Mouse (Mus musculus) macrophage (primary cell): ENCODE results near the gene Spaar. TPM values are rescaled to one million over a fixed set of nuclear protein-coding genes. Genes with fewer than 3 reads are reported as not detected.
"Not testable (repeated sequence)": the region's sequence is repeated elsewhere in the genome, so short reads cannot be mapped to it uniquely, and the experiment has no call there.

Experiments used
- H3K27ac ChIP-seq: fragments of 350-480 bp; formaldehyde crosslinking; 2 replicates; pipeline ENCODE4 v1.9.0; 2021
- H3K36me3 ChIP-seq: fragments of 350-480 bp; formaldehyde crosslinking; 2 replicates; pipeline ENCODE4 v1.9.0; 2021; ENCODE audit errors: inconsistent target
- H3K4me3 ChIP-seq: fragments of 350-480 bp; formaldehyde crosslinking; 2 replicates; pipeline ENCODE4 v1.9.0; 2021; ENCODE audit errors: inconsistent target
- H3K79me2 ChIP-seq: fragments of 350-480 bp; formaldehyde crosslinking; 2 replicates; pipeline ENCODE4 v1.9.0; 2021; ENCODE audit errors: inconsistent target
- WGBS: methylation state at CpG from one replicate; pipeline ENCODE4 v1.1.7; 2026; ENCODE audit warnings: inconsistent platforms; ENCODE audit not compliant: missing documents; 5-methylcytosine and 5-hydroxymethylcytosine counted together
- polyA plus RNA-seq: library from polyadenylated mRNA; stranded (reverse); fragments of 250-400 nt; gene quantifications from 3 replicates; pipeline ENCODE4 v1.2.4, GENCODE M21; 2018; ENCODE audit warnings: inconsistent platforms

Spaar gene
- polyA plus RNA-seq, 1 experiment from 2014 or later = not detected

DNA sequence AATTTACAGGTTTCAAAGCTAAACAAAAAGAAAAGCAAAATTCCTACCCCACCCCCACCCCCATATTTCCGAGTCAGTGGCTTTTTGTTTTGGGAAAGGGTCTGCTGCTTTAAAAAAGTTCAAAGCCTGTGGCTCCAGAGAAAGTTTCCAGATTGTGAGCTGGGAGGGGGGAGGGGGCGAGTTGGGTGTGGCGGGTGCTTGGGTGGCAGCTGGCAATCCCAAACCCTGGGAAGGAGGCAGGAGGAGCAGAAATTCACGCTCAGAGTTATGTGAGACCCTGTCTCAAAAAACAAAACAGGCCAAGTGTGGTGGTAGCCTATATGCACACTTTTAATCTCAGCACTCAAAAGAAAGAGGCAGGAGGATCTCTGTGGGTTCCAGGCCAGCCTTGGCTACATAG lies 12.8 kb downstream of the Spaar start:
- Histone ChIP-seq H3K27ac (no peak overlapping the region), H3K4me3 (no peak overlapping the region), H3K79me2 (no peaks in the 10 kb centered on the region), H3K36me3 (no peaks in the 10 kb centered on the region)
- 100% methylated on average over 3 of the region's 4 CpGs for WGBS

DNA sequence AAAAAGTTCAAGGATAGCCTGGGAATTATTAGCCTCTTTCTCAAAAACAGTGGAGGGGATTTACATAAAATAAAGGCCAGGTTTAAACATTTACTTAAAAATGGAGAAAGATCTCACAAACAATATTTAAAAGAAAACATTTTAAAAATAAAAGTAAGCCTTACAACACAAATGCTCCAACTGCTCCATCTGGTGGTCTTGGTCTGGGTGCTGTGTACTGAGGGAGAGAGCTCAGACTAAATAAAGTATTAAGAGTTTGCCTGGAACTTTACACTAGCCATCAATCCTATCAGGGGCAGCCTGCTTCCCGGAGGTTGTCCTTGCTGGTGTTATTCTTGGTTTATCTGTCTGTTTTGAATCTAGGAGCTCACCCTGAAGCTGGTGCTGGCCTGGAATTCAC lies 13.3 kb downstream of the Spaar start:
- no peak overlapping the region for H3K4me3 ChIP-seq
- H3K79me2 ChIP-seq = no peaks in the 10 kb centered on the region
- WGBS = 75% methylated on average over 1 of the region's 1 CpGs
- no peak overlapping the region for H3K27ac ChIP-seq
- H3K36me3 ChIP-seq = no peaks in the 10 kb centered on the region

GRCm38 (mm10) chr4:43745187-43745586 lies 15.4 kb downstream of the Spaar start:
- no peaks in the 10 kb centered on the region for H3K36me3 ChIP-seq
- H3K27ac ChIP-seq = no peak overlapping the region
- H3K4me3 ChIP-seq = no peak overlapping the region
- WGBS = 4% methylated on average over 6 of the region's 6 CpGs
- H3K79me2 ChIP-seq = no peaks in the 10 kb centered on the region

GRCm38 (mm10) chr4:43757213-43757612 lies 27.4 kb downstream of the Spaar start:
- peak overlapping the region; percentile 91 for H3K27ac ChIP-seq
- no peak overlapping the region for H3K4me3 ChIP-seq
- WGBS = 14% methylated on average over 6 of the region's 6 CpGs
- H3K36me3 ChIP-seq = no peaks in the 10 kb centered on the region
- no peaks in the 10 kb centered on the region for H3K79me2 ChIP-seq

GRCm38 (mm10) chr4:43759571-43760418 lies 30.0 kb downstream of the Spaar start:
- Histone ChIP-seq H3K27ac (no peak overlapping the region), H3K79me2 (no peaks in the 10 kb centered on the region)
- WGBS = 89% methylated on average over 21 of the region's 21 CpGs

DNA sequence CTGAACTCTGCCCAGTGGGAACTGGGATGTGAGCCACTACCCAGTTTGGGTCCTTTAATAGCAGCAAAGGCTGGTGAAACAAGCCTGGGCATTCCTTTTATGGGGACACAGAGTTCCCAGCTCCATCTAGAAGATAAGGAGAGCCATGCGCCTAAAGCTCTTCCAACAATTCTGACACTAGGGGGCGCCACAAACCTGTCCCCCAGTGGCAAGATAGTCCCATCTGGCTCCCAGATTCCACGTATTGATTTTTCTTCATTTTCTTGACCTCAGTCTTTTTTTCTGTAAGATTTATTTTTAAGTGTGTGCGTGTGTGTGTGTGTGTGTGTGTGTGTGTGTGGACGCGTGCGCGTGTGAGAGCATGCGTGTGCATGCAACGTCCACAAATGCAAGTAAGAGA lies 30.6 kb downstream of the Spaar start:
- H3K36me3 ChIP-seq = no peaks in the 10 kb centered on the region
- 74% methylated on average over 8 of the region's 10 CpGs for WGBS
- H3K79me2 ChIP-seq = no peaks in the 10 kb centered on the region
- H3K27ac ChIP-seq = no peak overlapping the region
- H3K4me3 ChIP-seq = no peak overlapping the region

More at GRCm38 (mm10) chr4:43759571-43760418, 30.0 kb downstream of the Spaar start:
- Histone ChIP-seq H3K4me3 (no peak overlapping the region), H3K36me3 (no peaks in the 10 kb centered on the region)

DNA sequence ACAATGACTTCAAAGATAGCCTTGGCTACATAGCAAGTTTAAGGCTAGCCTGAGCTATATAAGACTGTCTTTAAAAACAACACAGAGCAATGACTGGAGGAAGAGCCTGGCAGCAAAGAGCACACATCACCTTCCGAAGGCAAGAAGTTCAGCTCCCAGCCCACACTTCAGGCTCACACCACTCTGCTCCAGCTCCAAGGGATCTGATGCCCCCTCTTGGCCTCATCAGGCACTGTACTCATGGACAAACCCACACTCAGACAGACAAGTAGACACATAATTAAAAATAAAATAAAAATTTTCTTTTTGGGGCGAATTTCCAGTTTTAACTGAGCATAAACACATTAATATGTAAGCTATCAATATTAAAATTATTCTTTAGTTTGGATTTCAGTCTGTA lies 31.5 kb downstream of the Spaar start:
- Histone ChIP-seq H3K4me3 (no peak overlapping the region), H3K79me2 (no peaks in the 10 kb centered on the region), H3K27ac (no peak overlapping the region), H3K36me3 (no peaks in the 10 kb centered on the region)
- WGBS = 73% methylated on average over 2 of the region's 2 CpGs

DNA sequence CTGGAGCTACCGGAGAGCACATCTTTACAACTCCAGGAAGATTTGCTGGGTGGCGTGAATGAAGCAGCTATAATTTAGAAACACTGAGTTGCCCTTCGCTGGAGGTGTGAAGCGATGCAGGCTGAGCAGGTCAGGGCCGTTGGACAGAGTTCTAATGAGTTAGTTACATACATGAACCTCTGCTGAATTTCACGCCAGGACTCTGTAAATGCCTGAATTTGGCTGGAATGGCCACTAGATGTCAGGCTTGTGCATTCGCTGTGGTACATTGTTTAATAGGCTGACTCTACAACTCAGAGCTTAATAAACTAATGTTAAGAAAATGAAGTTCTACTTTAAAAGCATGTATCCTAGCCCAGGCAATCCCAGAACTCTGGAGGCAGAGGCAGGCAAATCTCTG lies 33.6 kb downstream of the Spaar start:
- 21% methylated on average over 7 of the region's 7 CpGs for WGBS
- Histone ChIP-seq H3K79me2 (no peaks in the 10 kb centered on the region), H3K27ac (no peak overlapping the region), H3K4me3 (no peak overlapping the region), H3K36me3 (no peaks in the 10 kb centered on the region)

DNA sequence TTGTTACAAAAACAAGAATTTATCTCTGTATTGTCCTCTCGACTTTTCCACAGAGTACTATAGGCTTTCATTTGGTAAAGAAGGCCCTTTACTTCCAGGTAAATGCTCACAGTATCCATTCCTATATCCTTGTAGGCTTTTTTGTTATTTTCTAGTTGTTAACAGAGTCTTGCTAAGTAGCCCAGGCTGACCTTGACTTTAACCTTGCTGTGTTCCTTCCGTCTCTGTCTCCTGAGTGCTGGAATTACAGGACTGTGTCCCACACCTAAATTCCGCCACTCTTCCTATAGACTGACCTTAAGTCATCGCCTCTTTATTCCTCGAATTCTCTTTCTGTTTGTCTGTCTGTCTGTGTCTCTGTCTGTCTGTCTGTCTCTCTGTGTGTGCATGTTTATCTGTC lies 38.5 kb downstream of the Spaar start:
- H3K4me3 ChIP-seq = no peak overlapping the region
- WGBS = 83% methylated on average over 5 of the region's 5 CpGs
- no peaks in the 10 kb centered on the region for H3K36me3 ChIP-seq
- no peaks in the 10 kb centered on the region for H3K79me2 ChIP-seq
- no peak overlapping the region for H3K27ac ChIP-seq

DNA sequence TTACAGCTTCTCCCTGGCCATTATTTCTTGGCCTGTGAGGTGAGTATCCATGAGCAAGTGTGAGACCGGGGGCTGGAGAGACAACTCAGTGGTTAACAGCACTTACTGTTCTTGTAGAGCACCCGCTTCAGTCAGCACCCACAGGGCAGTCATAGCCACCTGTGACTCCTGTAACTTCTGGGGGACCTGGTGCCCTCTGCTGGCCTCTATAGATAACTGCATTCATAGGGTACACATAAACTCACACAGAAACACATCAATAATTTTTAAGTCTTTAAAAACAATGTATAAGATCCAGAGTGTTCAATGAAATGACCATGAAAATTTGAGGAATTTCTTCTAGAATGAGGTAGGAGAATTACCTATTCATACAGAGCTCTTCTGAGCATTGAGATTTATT lies 39.5 kb downstream of the Spaar start:
- no peaks in the 10 kb centered on the region for H3K79me2 ChIP-seq
- H3K27ac ChIP-seq = no peak overlapping the region
- H3K4me3 ChIP-seq = no peak overlapping the region
- no peaks in the 10 kb centered on the region for H3K36me3 ChIP-seq
- WGBS = 100% methylated on average over 1 of the region's 2 CpGs

DNA sequence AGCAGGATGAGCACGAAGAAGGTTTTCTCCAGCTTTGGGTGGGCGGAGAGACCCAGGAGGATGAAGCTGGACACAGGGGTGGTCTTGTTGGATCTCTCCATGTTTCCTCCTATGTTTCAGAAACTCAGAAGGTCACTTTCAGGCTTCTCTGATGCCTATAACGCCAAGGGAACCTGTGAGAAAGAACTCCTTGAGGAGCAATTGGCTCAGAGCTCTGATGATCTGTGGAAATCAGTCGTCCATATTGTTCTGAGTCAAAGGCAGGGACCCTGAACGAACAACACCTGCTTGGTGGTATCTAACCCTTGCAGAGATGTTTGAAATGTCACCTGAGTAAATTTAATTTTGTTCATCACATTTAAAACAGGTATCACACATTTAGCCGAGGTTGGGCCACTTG lies 41.1 kb downstream of the Spaar start, which contains the start of gene Olfr159:
Olfr159 (minus strand) TSS at position 101 of the 400 bp plus-strand sequence.
- Histone ChIP-seq H3K27ac (no peak within 1 kb of the TSS), H3K79me2 (no peaks in the 10 kb centered on the region), H3K36me3 (no peaks in the 10 kb centered on the region), H3K4me3 (no peak within 1 kb of the TSS)
- WGBS = 84% methylated on average over 6 of the region's 6 CpGs

- no peak overlapping the region for H3K27ac ChIP-seq
- WGBS = 56% methylated on average over 6 of the region's 6 CpGs
- H3K79me2 ChIP-seq = no peaks in the 10 kb centered on the region
- no peaks in the 10 kb centered on the region for H3K36me3 ChIP-seq
- no peak overlapping the region for H3K4me3 ChIP-seq
Observed at GRCm38 (mm10) chr4:43771626-43772025, 41.8 kb downstream of the Spaar start.

GRCm38 (mm10) chr4:43772304-43772703 lies 42.5 kb downstream of the Spaar start:
- Histone ChIP-seq H3K4me3 (no peak overlapping the region), H3K36me3 (no peaks in the 10 kb centered on the region), H3K79me2 (no peaks in the 10 kb centered on the region), H3K27ac (no peak overlapping the region)
- WGBS = 57% methylated on average over 2 of the region's 2 CpGs

DNA sequence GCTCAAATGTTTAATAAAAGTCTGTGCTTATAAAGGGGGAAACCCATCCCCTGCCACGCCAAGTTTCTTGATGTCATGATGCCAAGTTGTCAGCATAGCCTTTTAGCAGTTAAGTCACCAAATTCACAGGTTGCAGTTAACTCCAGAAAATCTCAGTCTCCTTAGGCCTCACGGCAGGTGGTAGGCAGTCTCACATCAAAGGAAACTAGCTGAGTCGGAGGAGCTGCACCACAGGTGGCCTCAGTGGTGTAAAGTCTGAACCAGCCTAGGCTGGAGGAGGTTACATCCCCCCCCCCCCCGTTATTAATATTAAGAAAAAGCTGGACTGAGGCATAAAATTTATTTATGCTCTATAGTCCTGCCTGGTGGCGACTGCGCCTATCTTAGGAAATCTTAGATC lies 65.5 kb downstream of the Spaar start:
- Histone ChIP-seq H3K36me3 (no peaks in the 10 kb centered on the region), H3K27ac (no peak overlapping the region), H3K79me2 (no peaks in the 10 kb centered on the region), H3K4me3 (no peak overlapping the region)
- 82% methylated on average over 6 of the region's 6 CpGs for WGBS

DNA sequence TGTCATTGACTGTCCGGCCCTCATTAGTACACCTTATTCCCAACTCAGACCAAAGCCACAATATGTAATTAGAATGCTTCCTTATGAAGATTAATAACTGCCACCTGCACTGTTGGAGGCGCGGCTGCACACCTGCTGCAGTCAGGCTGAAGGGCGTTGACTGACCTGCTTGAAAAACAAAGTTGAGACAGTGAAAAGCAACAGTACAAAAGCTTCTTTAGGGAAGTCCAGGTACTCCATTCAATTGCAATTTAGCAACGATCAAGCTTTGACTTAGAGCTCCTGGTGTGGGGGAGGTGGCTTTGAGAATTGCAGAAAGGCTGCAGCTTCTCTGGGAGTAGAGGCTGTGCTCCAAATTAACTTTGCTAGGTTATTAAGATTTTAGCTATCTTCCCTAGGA lies 66.0 kb downstream of the Spaar start:
- H3K36me3 ChIP-seq, H3K27ac ChIP-seq, H3K4me3 ChIP-seq, H3K79me2 ChIP-seq: not testable (repeated sequence)
- WGBS = 93% methylated on average over 5 of the region's 5 CpGs

DNA sequence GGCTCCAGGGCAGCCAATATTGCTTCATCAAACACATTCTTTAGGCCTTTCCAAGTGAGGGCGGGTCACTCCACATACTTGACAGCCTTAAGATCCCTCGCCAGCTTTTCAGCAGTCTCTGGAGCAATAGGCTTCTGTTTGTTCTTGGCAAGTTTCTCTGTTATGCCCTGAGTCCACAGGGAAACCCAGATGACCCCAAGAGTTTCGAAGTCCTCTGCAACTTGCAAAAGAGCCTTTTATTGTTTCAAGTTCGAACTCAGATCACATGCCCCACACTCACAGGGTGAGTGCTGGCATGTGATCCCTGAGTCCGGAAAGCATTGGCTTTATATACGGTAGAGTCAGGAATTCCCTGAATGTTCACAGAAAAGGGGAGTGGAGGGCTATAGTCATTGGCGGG lies 69.1 kb downstream of the Spaar start:
- Histone ChIP-seq H3K4me3 (no peak overlapping the region), H3K27ac (no peak overlapping the region), H3K36me3 (no peaks in the 10 kb centered on the region), H3K79me2 (no peaks in the 10 kb centered on the region)
- WGBS = 86% methylated on average over 7 of the region's 7 CpGs
